Mouse (Mus musculus): Measurements from ENCODE around the gene Gpr158. TPM values are rescaled to one million over a fixed set of nuclear protein-coding genes. Genes with fewer than 3 reads are reported as not detected.
A peak's percentile ranks its signal among the peaks of the same experiment; 100 is the strongest.

Gpr158 gene
- polyA plus RNA-seq, 1 experiment from 2014 or later: 5.3 TPM

DNA sequence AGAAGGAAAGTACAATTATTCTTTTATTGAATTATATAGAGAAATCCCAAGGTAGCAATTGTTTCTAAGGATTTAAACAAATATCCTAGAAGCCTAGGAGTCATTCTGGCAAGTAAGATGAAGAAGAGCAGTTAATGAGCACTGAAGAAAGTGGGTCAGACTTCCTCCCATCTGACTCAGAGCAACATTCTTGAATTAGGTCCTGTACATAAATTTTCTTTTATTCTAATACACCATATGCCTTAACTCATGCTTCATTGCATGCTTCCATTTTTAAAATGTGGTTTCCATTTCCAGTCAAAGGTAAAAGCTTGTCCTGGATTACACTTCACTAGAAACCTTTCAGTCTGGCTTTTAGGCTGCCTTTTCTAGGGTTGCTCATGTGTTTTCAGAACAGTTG lies 432.7 kb downstream of the Gpr158 start:
- no peaks in the 10 kb centered on the region for H3K4me1 ChIP-seq (ENCODE audit: control insufficient read depth, insufficient read depth, low read length)
- no peak overlapping the region for H3K27ac ChIP-seq (replicated peaks; ENCODE audit: low read depth, low read length)
- no peak overlapping the region for H3K9ac ChIP-seq (replicated peaks; ENCODE audit: low read length)
- H3K27me3 ChIP-seq (ENCODE audit: control insufficient read depth, insufficient read depth, low read length): no peaks in the 10 kb centered on the region
- H3K36me3 ChIP-seq (ENCODE audit: control insufficient read depth, insufficient read depth, low read length): no peaks in the 10 kb centered on the region
- no peak overlapping the region for H3K4me2 ChIP-seq (ENCODE audit: low read length)
- H3K4me3 ChIP-seq (replicated peaks; ENCODE audit: low read depth, low read length): no peak overlapping the region
- DNase-seq (no peak), ATAC-seq (ENCODE audit: low FRiP score, low TSS enrichment) (no peak)
- H3K9me3 ChIP-seq (ENCODE audit: control insufficient read depth, low read length): no peaks in the 10 kb centered on the region

DNA sequence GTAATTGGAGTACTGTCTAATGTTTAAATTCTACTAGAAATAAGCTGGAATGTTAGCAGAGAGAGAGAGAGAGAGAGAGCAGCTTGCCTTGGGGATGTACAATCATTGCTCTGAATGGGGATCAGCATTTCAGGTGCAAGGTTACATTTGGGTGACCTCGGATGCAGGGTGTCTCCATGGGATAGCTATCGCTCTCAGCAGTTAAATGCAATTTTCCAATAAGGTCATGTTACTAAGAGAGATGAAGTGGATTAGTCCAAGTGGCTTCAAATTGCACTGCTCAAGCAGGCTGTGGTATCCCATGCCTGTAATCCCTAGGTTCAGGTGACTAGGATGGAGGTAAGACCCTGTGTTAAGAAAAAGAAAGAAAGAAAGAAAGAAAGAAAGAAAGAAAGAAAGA lies 441.2 kb downstream of the Gpr158 start:
- H3K9ac ChIP-seq (replicated peaks; ENCODE audit: low read length): no peak overlapping the region
- no peaks in the 10 kb centered on the region for H3K27me3 ChIP-seq (ENCODE audit: control insufficient read depth, insufficient read depth, low read length)
- DNase-seq (no peak), ATAC-seq (ENCODE audit: low FRiP score, low TSS enrichment) (no peak)
- WGBS: 87% methylated on average over 2 of the region's 2 CpGs
- H3K4me1 ChIP-seq (ENCODE audit: control insufficient read depth, insufficient read depth, low read length): no peaks in the 10 kb centered on the region
- H3K4me2 ChIP-seq (ENCODE audit: low read length): no peak overlapping the region
- H3K36me3 ChIP-seq (ENCODE audit: control insufficient read depth, insufficient read depth, low read length): no peaks in the 10 kb centered on the region
- no peak overlapping the region for H3K4me3 ChIP-seq (replicated peaks; ENCODE audit: low read depth, low read length)
- no peak overlapping the region for H3K27ac ChIP-seq (replicated peaks; ENCODE audit: low read depth, low read length)
- no peaks in the 10 kb centered on the region for H3K9me3 ChIP-seq (ENCODE audit: control insufficient read depth, low read length)

DNA sequence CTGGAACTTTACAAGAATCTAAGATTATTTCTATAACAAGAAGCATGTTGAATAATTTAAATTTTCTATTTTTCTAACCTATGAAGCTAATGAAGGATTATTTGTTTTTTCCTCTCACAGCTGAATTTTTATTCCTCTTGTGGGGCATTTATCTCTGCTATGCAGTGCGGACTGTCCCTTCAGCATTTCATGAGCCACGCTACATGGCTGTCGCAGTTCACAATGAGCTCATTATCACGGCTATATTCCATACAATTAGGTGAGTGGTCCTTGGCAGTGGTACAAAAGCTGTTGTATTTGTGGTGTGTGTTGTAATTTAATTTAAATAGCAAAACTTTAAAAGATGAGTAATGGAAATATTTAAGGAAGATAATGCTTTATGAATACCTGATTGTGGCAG lies 443.1 kb downstream of the Gpr158 start:
- ATAC-seq (ENCODE audit: low FRiP score, low TSS enrichment): no peak
- DNase-seq: peak; percentile 15
- H3K9ac ChIP-seq (replicated peaks; ENCODE audit: low read length): no peak overlapping the region
- H3K36me3 ChIP-seq (ENCODE audit: control insufficient read depth, insufficient read depth, low read length): no peaks in the 10 kb centered on the region
- H3K4me2 ChIP-seq (ENCODE audit: low read length): no peak overlapping the region
- no peak overlapping the region for H3K27ac ChIP-seq (replicated peaks; ENCODE audit: low read depth, low read length)
- no peak overlapping the region for H3K4me3 ChIP-seq (replicated peaks; ENCODE audit: low read depth, low read length)
- H3K9me3 ChIP-seq (ENCODE audit: control insufficient read depth, low read length): no peaks in the 10 kb centered on the region
- WGBS: 39% methylated on average over 4 of the region's 4 CpGs
- no peaks in the 10 kb centered on the region for H3K27me3 ChIP-seq (ENCODE audit: control insufficient read depth, insufficient read depth, low read length)
- no peaks in the 10 kb centered on the region for H3K4me1 ChIP-seq (ENCODE audit: control insufficient read depth, insufficient read depth, low read length)

DNA sequence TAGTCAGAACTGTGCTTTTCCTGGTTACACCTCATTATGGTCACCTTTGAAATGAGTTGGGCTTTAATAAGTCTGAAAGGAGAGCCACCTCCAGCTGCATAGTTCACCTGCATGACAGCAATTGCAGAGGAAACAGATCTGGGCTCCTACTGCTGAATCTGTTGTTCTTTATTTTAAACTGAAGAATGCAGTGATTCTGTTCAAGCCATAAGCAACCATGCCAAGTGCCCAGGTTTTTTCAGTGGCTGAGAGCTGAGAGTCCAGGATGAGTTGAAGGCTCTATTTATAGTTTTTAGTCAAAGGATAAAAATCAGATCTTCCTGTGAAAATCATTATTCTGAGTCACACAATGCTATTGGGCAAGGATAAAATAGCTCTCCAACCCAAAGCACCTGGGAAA lies 496.7 kb downstream of the Gpr158 start:
- no peak overlapping the region for H3K4me3 ChIP-seq (replicated peaks; ENCODE audit: low read depth, low read length)
- DNase-seq (no peak), ATAC-seq (ENCODE audit: low FRiP score, low TSS enrichment) (no peak)
- no peaks in the 10 kb centered on the region for H3K27me3 ChIP-seq (ENCODE audit: control insufficient read depth, insufficient read depth, low read length)
- no peak overlapping the region for H3K9ac ChIP-seq (replicated peaks; ENCODE audit: low read length)
- H3K9me3 ChIP-seq (ENCODE audit: control insufficient read depth, low read length): no peaks in the 10 kb centered on the region
- no peak overlapping the region for H3K27ac ChIP-seq (replicated peaks; ENCODE audit: low read depth, low read length)
- H3K4me1 ChIP-seq (ENCODE audit: control insufficient read depth, insufficient read depth, low read length): no peaks in the 10 kb centered on the region
- no peaks in the 10 kb centered on the region for H3K36me3 ChIP-seq (ENCODE audit: control insufficient read depth, insufficient read depth, low read length)
- no peak overlapping the region for H3K4me2 ChIP-seq (ENCODE audit: low read length)

Other genes with a start within 250 kb of the Gpr158 start
- gene Enkur, start 162.2 kb upstream of the Gpr158 start, polyA plus RNA-seq (2014; fragmentation: Nextera tagmentation; extraction: Ambion mirVana): 3.7 and 4.8 TPM in 2 replicates
- 22.4 and 26.7 TPM in 2 replicates for gene Thnsl1, start 161.8 kb upstream of the Gpr158 start, polyA plus RNA-seq (2014; fragmentation: Nextera tagmentation; extraction: Ambion mirVana)

Measured in midbrain, embryonic 14.5 days (tissue).